In genomic region chr2:70259357-70260000, GRCm38 (mm10) we compare ENCODE assay signal across 8 mouse cellular contexts.
DNase-seq lines count a peak whose midpoint lies in the region; ATAC-seq lines count a peak whose summit lies in the region.

No protein-coding gene starts in this region.

- no peaks in the 10 kb centered on the region for H3K36me3 ChIP-seq in forebrain, embryonic 13.5 days (ENCODE audit: poor library complexity, severe bottlenecking)

- intact Hi-C loops in left cerebral cortex, postnatal 14 days (cut with DNase I), result loop anchor here (1.0 kb wide), 1 partner anchor 299 kb away; no protein-coding TSS in a partner anchor
- intact Hi-C loops in left cerebral cortex, postnatal 36 days (cut with DNase I), result loop anchor here (10.0 kb wide), 1 partner anchor 295 kb away; the partner anchor contains the start of gene Gad1

- H3K27ac ChIP-seq in forebrain, embryonic 13.5 days, result no peak overlapping the region

- ATAC-seq in cerebellum, adult (ENCODE audit: insufficient number of reproducible peaks, low FRiP score, low TSS enrichment), result 0 out of 2 replicates have a peak, but pooled peaks have one; percentile 36
- ATAC-seq in forebrain, embryonic 13.5 days, result peak; percentile 64
- no peak for ATAC-seq in megakaryocyte progenitor cell, adult 5-6 weeks (replicated peaks; ENCODE audit: poor library complexity)

- no peak overlapping the region for H3K4me2 ChIP-seq in forebrain, embryonic 13.5 days

- H3K9me3 ChIP-seq in forebrain, embryonic 13.5 days (replicated peaks), result no peaks in the 10 kb centered on the region

- WGBS in forebrain, embryonic 13.5 days, result 25% methylated on average over 8 of the region's 8 CpGs

- H3K4me1 ChIP-seq in forebrain, embryonic 13.5 days, result peaks cover 32% of the 10 kb centered on the region

- no peak overlapping the region for H3K9ac ChIP-seq in forebrain, embryonic 13.5 days

- DNase-seq in cerebellum, adult 18-20 months, result no peak
- peak; percentile 41 to 45 for DNase-seq in left cerebral cortex, postnatal 14 days (ENCODE audit: low spot score in 2 of 2)
- no peak for DNase-seq in left cerebral cortex, postnatal 36 days (ENCODE audit: low spot score in 2 of 2)
- DNase-seq in lung, postnatal 36 days, result peak; percentile 44
- no peak for DNase-seq in MN1 (ENCODE audit: low spot score)

- H3K4me3 ChIP-seq in forebrain, embryonic 13.5 days, result no peak overlapping the region

- 0 out of 2 replicates have a peak, but pooled peaks cover 2% of the 10 kb centered on the region for H3K27me3 ChIP-seq in forebrain, embryonic 13.5 days

Comparison
In these comparisons a context has a peak if more than half of its experiments do, and no peak if none do; other contexts are left out.
1. DNase-seq: peak in left cerebral cortex, postnatal 14 days (2 of 2) and lung, postnatal 36 days (single experiment); none in cerebellum, adult 18-20 months (0 of 2), left cerebral cortex, postnatal 36 days (0 of 2) and MN1 (single experiment).